Mouse (Mus musculus) embryo, embryonic 9.5 days (tissue): Measurements from ENCODE around the gene Ddb2.

ENCODE experiments used
- DNase-seq: peaks from one replicate; pipeline ENCODE4 v3.0.0-alpha.2; 2017; ENCODE audit errors: extremely low spot score

Gene Ddb2

GRCm38 (mm10) chr2:91255661-91256150 is 18.9 kb upstream of the Ddb2 start, which contains the start of gene Pacsin3:
Gene Pacsin3, plus strand, starts transcription at chr2:91255954.
- DNase-seq, result peak; percentile 54

- DNase-seq, result no peak
These were observed 18.1 kb upstream of the Ddb2 start for GRCm38 (mm10) chr2:91254725-91255380.

- no peak for DNase-seq
These were observed 15.7 kb upstream of the Ddb2 start for GRCm38 (mm10) chr2:91252512-91252911.

- DNase-seq, result no peak
These were observed 15.2 kb upstream of the Ddb2 start for GRCm38 (mm10) chr2:91252001-91252400.

- no peak for DNase-seq
These were observed 11.6 kb upstream of the Ddb2 start for GRCm38 (mm10) chr2:91248366-91248765.

- no peak for DNase-seq
These were observed 7.9 kb upstream of the Ddb2 start for GRCm38 (mm10) chr2:91244557-91245228.

GRCm38 (mm10) chr2:91243416-91243815 is 6.6 kb upstream of the Ddb2 start:
- no peak for DNase-seq

GRCm38 (mm10) chr2:91242547-91242946 is 5.8 kb upstream of the Ddb2 start:
- DNase-seq, result no peak

GRCm38 (mm10) chr2:91237511-91238080 is 814 bp upstream of the Ddb2 start:
- peak; percentile 30 for DNase-seq

- DNase-seq, result no peak
These were observed 7.0 kb downstream of the Ddb2 start for GRCm38 (mm10) chr2:91229735-91230134.

- no peak for DNase-seq
These were observed 13.2 kb downstream of the Ddb2 start for GRCm38 (mm10) chr2:91223614-91224013.

- no peak for DNase-seq
These were observed 16.3 kb downstream of the Ddb2 start for GRCm38 (mm10) chr2:91220501-91220900.

GRCm38 (mm10) chr2:91217032-91217431 is 19.8 kb downstream of the Ddb2 start:
- DNase-seq, result no peak

- no peak for DNase-seq
These were observed 23.5 kb downstream of the Ddb2 start for GRCm38 (mm10) chr2:91213311-91213710.

GRCm38 (mm10) chr2:91206254-91206775 is 30.5 kb downstream of the Ddb2 start:
- DNase-seq, result no peak

- no peak for DNase-seq
These were observed 33.7 kb downstream of the Ddb2 start for GRCm38 (mm10) chr2:91202972-91203656.

- peak; percentile 98 for DNase-seq
These were observed 34.4 kb downstream of the Ddb2 start, which contains the start of the genes Nr1h3 and Acp2 for GRCm38 (mm10) chr2:91202222-91202971. Gene Nr1h3, minus strand, starts transcription at chr2:91202834. Gene Acp2, plus strand, starts transcription at chr2:91202885.

- no peak for DNase-seq
These were observed 37.9 kb downstream of the Ddb2 start for GRCm38 (mm10) chr2:91198888-91199287.

GRCm38 (mm10) chr2:91196577-91197001 is 40.2 kb downstream of the Ddb2 start:
- no peak for DNase-seq

- DNase-seq, result peak; percentile 82
These were observed 42.0 kb downstream of the Ddb2 start for GRCm38 (mm10) chr2:91194624-91195332.
